9 mouse cellular contexts compared by ENCODE assay signal in the genomic region with DNA sequence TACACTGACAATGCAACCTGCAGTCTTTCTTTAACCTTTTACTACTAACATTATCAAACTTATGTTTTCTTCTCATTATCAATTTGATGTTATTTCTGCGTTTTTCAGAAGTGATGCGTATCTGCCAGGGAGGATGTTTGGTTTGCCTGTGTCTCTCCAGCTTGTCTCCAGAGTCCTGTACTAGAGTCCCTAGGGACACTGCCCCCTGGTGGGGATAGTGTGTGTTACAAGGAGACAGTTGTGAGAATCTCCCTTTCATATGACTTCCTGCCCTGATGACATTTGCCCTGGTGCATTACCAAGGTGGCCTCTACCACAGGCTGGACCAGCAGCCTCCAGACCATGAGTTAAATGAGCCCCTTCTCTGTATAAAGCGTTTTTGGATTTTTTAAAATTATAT. TPM values are rescaled to one million over a fixed set of nuclear protein-coding genes. Genes with fewer than 3 reads are reported as not detected.
A peak's percentile ranks its signal among the peaks of the same experiment; 100 is the strongest.
DNase-seq lines count a peak whose midpoint lies in the region; ATAC-seq and TF ChIP-seq lines count a peak whose summit lies in the region.
"Had no signal": no experiment of that assay in that cellular context is flagged by ENCODE, and none has a peak within 500 bp of the region (broad histone marks: within the 10 kb centered on the region; RNA-seq: fewer than 3 reads in every experiment).

No protein-coding gene starts in this region.

- WGBS in liver, embryonic 12.5 days (ENCODE audit: insufficient replicate concordance), result 10% methylated on average over 3 of the region's 3 CpGs

- H3K4me1 ChIP-seq in liver, embryonic 12.5 days, result peaks cover 23% of the 10 kb centered on the region

- H3K4me3 ChIP-seq in liver, embryonic 12.5 days, result no peak overlapping the region
- H3K4me3 ChIP-seq: neural tube, embryonic 12.5 days had no signal

- TF ChIP-seq CTCF in Patski (IDR thresholded peaks at IDR 0.05), result peak; percentile 90

- no peaks in the 10 kb centered on the region for H3K27me3 ChIP-seq in liver, embryonic 12.5 days (replicated peaks)
- H3K27me3 ChIP-seq in Patski, result no peaks in the 10 kb centered on the region
- H3K27me3 ChIP-seq: neural tube, embryonic 12.5 days had no signal

- in situ Hi-C loops in Patski (cut with MboI; ENCODE audit: low pct_unique_long_range_greater_than_20kb), result no loop called here

- H3K9me3 ChIP-seq in liver, embryonic 12.5 days (replicated peaks), result no peaks in the 10 kb centered on the region
- H3K9me3 ChIP-seq: neural tube, embryonic 12.5 days had no signal

- H3K36me3 ChIP-seq in liver, embryonic 12.5 days, result no peaks in the 10 kb centered on the region
- H3K36me3 ChIP-seq: neural tube, embryonic 12.5 days had no signal

- intact Hi-C loops in heart, postnatal 10 days (cut with DNase I), result loop anchor here (1.0 to 5.0 kb wide), 2 partner anchors 84 to 656 kb away; no protein-coding TSS in a partner anchor
- intact Hi-C loops in left cerebral cortex, postnatal 36 days (cut with DNase I), result loop anchor here (2.0 kb wide), 1 partner anchor 84 kb away; no protein-coding TSS in a partner anchor

- no peak overlapping the region for H3K27ac ChIP-seq in liver, embryonic 12.5 days
- H3K27ac ChIP-seq: neural tube, embryonic 12.5 days had no signal

- CTCF ChIA-PET in Patski (lab: Charles Lee), result interaction anchor here (0.7 to 1.5 kb wide), 6 partner anchors 8 to 523 kb away, joined by 3 to 15 read pairs (median 3); no protein-coding TSS in a partner anchor

- no peak for ATAC-seq in liver, embryonic 12.5 days
- ATAC-seq in Patski, result no peak
- ATAC-seq in common myeloid progenitor, adult 5-6 weeks (replicated peaks; ENCODE audit: low read depth, poor library complexity, severe bottlenecking), result peak; percentile 54

- H3K9ac ChIP-seq in liver, embryonic 12.5 days, result no peak overlapping the region
- H3K9ac ChIP-seq: neural tube, embryonic 12.5 days had no signal

- DNase-seq in liver (peak; percentile 85), Patski (ENCODE audit: low read depth, low spot score) (no peak)
- peak; percentile 70 to 87 for DNase-seq in heart, postnatal 10 days
- peak; percentile 39 to 55 for DNase-seq in left cerebral cortex, postnatal 36 days (ENCODE audit: low spot score in 2 of 2)
- peak; percentile 56 for DNase-seq in ovary, postnatal 36 days (ENCODE audit: low spot score)
- DNase-seq in urinary bladder, postnatal 36 days (ENCODE audit: low spot score in 2 of 2), result peak; percentile 52 to 56

- POLR2A ChIA-PET in Patski (lab: Charles Lee), result interaction anchor here (0.8 to 1.4 kb wide), 2 partner anchors 15 to 84 kb away, joined by 3 to 5 read pairs; partner anchors contain the start of gene Rpl14

- no peak overlapping the region for H3K4me2 ChIP-seq in liver, embryonic 12.5 days
- H3K4me2 ChIP-seq: neural tube, embryonic 12.5 days had no signal

RNA-seq across cellular contexts. Expression of gene Rpl14, which starts 15.3 kb away (rescaled TPM):
- 722 and 731 TPM in 2 replicates for polyA plus RNA-seq in liver, embryonic 12.5 days (2016; fragmentation: Nextera tagmentation; extraction: Ambion mirVana)
- 525 TPM for polyA plus RNA-seq in Patski (2021)
- 2,413 and 3,257 TPM in 2 replicates for total RNA-seq in common myeloid progenitor, adult 5-6 weeks (2017)
- total RNA-seq in heart, postnatal 10 days (2021), result 100 to 1,000 TPM; 373 to 377 TPM
- 100 to 1,000 TPM; 263 to 301 TPM for total RNA-seq in left cerebral cortex, postnatal 36 days (2021)

RNA-seq across cellular contexts. Expression of gene Entpd3, which starts 46.9 kb away (rescaled TPM):
- polyA plus RNA-seq in liver, embryonic 12.5 days (2016; fragmentation: Nextera tagmentation; extraction: Ambion mirVana), result 0.05 TPM in 1 of 2 replicates, not detected in the other
- polyA plus RNA-seq in Patski (2021), result not detected
- not detected in 2 replicates for total RNA-seq in common myeloid progenitor, adult 5-6 weeks (2017)
- not detected for total RNA-seq in heart, postnatal 10 days (2021)
- 1 to 10 TPM; 5.6 to 8.0 TPM for total RNA-seq in left cerebral cortex, postnatal 36 days (2021)
